Mouse (Mus musculus) erythroblast, embryonic 14.5 days (primary cell): ENCODE measurements at regions not wholly inside any gene's neighbourhood (a gene's known extent, or its start where the extent isn't known, plus 50 kb on each side); places are given as distances from the start of the nearest gene placed in this dataset.

Source experiments
- H3K27me3 ChIP-seq: 2 replicates; pipeline ENCODE4 v1.6.1; 2012; ENCODE audit warnings: inconsistent platforms; ENCODE audit not compliant: control insufficient read depth
- H3K36me3 ChIP-seq: 2 replicates; pipeline ENCODE4 v1.6.1; 2012; ENCODE audit warnings: mild to moderate bottlenecking, inconsistent platforms; ENCODE audit not compliant: control insufficient read depth
- H3K4me1 ChIP-seq: 2 replicates; pipeline ENCODE4 v1.6.1; 2012; ENCODE audit warnings: inconsistent platforms; ENCODE audit not compliant: control insufficient read depth
- H3K4me3 ChIP-seq: replicated peaks from 2 replicates; pipeline ENCODE3; 2012; ENCODE audit warnings: moderate library complexity, mild to moderate bottlenecking, inconsistent platforms
- H3K9me3 ChIP-seq: 2 replicates; pipeline ENCODE4 v1.6.1; 2012; ENCODE audit warnings: low read length, inconsistent platforms, mixed read lengths; ENCODE audit not compliant: control insufficient read depth
- GATA1 ChIP-seq: IDR thresholded peaks from 2 replicates; pipeline ENCODE4 v1.6.1; 2012; ENCODE audit warnings: low read length, inconsistent platforms, mixed read lengths
- TAL1 ChIP-seq: IDR thresholded peaks from 3 replicates; pipeline ENCODE4 v1.6.1; 2012; ENCODE audit warnings: low read length, inconsistent platforms, mixed read lengths

DNA sequence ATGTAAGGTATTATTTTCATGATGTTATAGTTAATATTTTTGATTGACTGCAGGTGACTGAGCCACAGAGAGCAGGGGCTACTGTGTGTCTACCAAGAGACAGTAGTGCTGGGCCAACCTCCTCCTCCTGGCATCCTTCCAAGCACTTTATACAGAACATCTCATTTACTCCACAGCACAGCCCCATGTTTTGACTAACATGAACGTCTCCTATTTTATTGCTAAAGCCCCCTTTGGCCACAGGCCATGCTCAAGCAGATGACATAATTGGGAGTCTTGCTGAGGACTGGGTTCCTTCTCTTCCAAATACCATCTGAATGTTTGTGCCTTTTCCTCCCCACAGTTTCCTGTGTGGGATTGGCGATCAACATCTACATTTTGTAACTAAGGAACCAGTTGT, 211.5 kb upstream of the F930015N05Rik start:
- Histone ChIP-seq H3K36me3 (no peaks in the 10 kb centered on the region), H3K27me3 (no peaks in the 10 kb centered on the region), H3K9me3 (no peaks in the 10 kb centered on the region), H3K4me3 (no peak overlapping the region), H3K4me1 (no peaks in the 10 kb centered on the region)
- TF ChIP-seq GATA1 (no peak), TAL1 (no peak)

DNA sequence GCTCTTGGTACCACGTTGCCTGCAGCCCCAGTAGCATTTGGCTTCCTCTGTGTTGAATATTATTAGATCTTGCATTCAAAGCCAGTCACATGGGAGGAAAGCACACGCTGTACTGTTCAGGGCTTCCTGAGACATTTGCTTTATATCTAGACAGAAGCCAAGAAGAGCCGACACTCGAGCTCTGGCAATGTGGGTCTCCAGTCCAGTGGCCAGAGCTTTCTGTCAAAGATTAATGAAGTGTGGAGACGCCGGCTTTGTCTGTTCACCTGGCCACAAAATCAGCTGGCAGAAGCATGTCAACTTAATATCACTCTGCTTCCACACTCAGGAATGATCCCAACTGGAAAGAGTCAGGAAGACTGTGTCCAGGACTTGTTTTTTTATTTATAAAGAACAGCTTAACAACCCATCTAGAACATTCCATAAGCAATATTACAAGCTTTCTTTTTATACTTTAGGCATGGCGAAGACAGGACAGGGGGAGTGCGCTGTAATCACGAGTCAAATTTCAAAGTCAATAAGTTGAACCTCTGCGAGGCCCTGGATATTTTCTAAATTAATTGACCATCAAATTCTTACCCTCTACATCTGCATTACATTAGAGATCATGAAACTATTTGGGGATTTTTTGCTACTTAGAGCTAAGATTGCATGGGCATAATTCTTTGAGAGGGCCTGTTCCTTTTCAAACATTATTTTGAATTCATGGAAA, 214.3 kb upstream of the F930015N05Rik start:
- no peak for TF ChIP-seq TAL1
- no peak for TF ChIP-seq GATA1
- Histone ChIP-seq H3K9me3 (no peaks in the 10 kb centered on the region), H3K27me3 (no peaks in the 10 kb centered on the region), H3K4me1 (no peaks in the 10 kb centered on the region), H3K36me3 (no peaks in the 10 kb centered on the region), H3K4me3 (no peak overlapping the region)

DNA sequence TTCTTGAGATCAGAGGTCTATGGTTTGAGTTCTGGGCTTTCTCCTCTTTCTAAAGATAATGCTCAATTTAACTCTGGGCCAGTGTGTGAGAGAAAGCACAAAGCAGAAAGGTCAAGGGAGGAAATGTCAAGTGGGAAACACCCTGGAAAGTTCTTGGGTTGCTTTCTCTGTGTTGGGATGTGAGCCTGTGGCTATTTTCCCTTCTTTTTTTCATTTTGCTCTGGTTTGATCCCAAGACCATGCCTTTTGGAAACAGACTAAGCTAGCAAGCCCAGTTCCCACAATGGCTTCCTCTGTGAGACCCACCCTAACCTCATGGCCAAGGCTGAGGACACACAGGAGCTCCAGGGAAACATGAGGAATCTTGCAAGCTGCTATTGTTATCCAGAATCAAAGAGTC, 216.4 kb upstream of the F930015N05Rik start:
- TF ChIP-seq TAL1 (no peak), GATA1 (no peak)
- Histone ChIP-seq H3K27me3 (no peaks in the 10 kb centered on the region), H3K4me3 (no peak overlapping the region)

DNA sequence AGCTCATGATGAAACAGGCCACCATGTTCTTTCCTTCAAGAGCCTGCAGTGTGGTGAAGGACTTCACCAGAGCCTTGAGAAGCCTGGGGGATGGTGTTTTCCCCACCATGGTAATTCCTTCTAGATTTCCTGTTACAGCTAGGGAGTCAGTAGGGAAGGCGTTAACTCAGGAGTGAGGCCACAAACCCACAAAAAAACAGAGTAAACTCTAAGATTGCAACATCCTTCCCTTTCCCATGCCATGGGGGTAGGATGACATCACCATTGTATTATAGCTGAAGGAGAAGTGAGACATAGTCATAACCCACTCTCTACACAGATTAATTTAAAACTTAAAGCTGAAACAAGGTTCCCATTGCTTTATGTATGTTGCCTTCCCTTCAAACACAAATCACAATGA, 218.7 kb upstream of the F930015N05Rik start:
- TF ChIP-seq TAL1 (no peak), GATA1 (no peak)
- H3K27me3 ChIP-seq: no peaks in the 10 kb centered on the region
- H3K36me3 ChIP-seq: no peaks in the 10 kb centered on the region
- no peaks in the 10 kb centered on the region for H3K4me1 ChIP-seq
- H3K4me3 ChIP-seq: no peak overlapping the region
- no peaks in the 10 kb centered on the region for H3K9me3 ChIP-seq

More for the DNA sequence above, 216.4 kb upstream of the F930015N05Rik start:
- Histone ChIP-seq H3K9me3 (no peaks in the 10 kb centered on the region), H3K4me1 (no peaks in the 10 kb centered on the region), H3K36me3 (no peaks in the 10 kb centered on the region)

DNA sequence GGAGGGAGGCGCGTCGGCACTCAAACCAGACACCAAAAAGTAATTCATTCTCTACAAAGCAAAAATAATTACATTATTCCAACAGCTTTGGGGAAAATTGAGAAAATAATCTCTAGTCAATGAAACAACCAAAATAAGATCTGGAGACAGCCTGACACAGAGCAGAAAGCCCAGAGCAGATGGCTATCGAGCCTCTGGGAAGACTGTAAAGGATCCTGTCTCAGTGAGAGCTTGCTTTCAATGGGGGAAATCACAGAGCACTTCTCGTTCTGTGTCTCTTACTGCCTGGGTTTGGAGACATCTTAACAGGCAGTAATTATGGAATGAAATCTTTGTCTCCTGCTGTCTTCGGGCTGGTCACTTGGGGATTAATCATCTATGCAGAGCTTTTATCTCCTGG, 226.7 kb upstream of the F930015N05Rik start:
- Histone ChIP-seq H3K27me3 (no peaks in the 10 kb centered on the region), H3K36me3 (no peaks in the 10 kb centered on the region), H3K4me3 (no peak overlapping the region), H3K9me3 (no peaks in the 10 kb centered on the region), H3K4me1 (no peaks in the 10 kb centered on the region)
- no peak for TF ChIP-seq GATA1
- TF ChIP-seq TAL1: no peak

DNA sequence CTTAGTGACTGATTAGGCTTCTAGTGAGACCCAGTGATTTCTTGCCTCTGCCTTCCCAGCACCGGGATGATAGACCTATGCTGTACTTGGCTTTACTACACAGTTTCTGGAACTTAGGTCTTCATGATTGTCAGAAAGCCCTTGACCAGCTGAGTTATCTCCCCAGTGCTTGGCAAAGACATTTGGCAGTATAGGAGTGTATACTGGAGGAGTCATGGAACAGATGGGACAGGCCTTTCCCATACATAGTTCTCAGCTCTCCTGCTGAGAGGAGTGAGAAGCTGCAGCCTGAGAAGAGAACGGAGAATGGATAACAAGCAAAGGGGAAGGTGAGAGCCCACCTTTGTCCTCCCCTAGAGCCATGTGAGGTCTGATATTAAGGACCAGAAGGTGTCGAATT, 230.6 kb upstream of the F930015N05Rik start:
- H3K9me3 ChIP-seq: no peaks in the 10 kb centered on the region; the same call in 1 of the 2 replicates
- no peaks in the 10 kb centered on the region for H3K36me3 ChIP-seq
- no peaks in the 10 kb centered on the region for H3K4me1 ChIP-seq
- no peak overlapping the region for H3K4me3 ChIP-seq
- TF ChIP-seq GATA1: no peak
- TF ChIP-seq TAL1: no peak
- no peaks in the 10 kb centered on the region for H3K27me3 ChIP-seq

DNA sequence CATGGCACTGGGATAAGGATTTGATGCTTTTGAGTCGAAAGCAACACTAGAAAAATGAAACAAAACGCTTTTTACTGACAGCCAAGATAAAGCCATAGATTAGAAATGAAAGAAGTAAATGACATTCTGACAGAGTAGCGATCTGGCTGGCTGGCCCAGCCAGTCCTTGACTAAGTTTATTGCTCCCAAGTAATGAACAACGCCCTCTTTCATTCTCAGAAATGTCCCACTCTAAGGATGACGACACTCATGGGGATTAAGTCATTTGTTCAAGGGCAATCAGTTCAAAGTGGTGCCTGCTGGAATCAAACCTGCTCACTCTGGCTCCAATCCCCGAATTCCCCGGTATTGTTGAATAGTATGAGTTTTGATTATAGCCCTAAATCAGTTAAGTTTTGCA, 231.1 kb upstream of the F930015N05Rik start:
- no peak for TF ChIP-seq GATA1
- TF ChIP-seq TAL1: no peak
- H3K4me3 ChIP-seq: no peak overlapping the region
- no peaks in the 10 kb centered on the region; the same call in 1 of the 2 replicates for H3K9me3 ChIP-seq

DNA sequence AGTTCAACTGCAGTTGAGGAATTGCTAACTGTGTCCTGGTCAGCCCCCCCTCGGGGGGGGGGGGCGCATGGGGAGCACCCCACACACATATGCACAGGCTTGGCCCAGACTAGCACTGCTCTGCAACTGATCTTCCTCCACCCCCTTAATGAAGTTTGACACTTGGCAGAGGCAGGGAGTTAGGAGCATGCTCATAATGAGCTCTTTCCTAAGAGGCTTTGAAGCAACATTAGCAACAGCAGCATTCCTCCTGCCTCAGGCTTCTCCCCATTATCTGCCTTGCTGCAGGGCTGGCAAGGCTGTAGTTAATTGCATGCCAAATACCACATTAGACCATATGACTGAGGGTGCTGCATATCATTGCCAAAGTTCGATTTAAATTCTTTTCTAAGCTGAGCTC, 235.4 kb upstream of the F930015N05Rik start:
- TF ChIP-seq TAL1: no peak
- TF ChIP-seq GATA1: no peak

More for the DNA sequence above, 231.1 kb upstream of the F930015N05Rik start:
- no peaks in the 10 kb centered on the region for H3K27me3 ChIP-seq
- no peaks in the 10 kb centered on the region for H3K36me3 ChIP-seq
- no peaks in the 10 kb centered on the region for H3K4me1 ChIP-seq

DNA sequence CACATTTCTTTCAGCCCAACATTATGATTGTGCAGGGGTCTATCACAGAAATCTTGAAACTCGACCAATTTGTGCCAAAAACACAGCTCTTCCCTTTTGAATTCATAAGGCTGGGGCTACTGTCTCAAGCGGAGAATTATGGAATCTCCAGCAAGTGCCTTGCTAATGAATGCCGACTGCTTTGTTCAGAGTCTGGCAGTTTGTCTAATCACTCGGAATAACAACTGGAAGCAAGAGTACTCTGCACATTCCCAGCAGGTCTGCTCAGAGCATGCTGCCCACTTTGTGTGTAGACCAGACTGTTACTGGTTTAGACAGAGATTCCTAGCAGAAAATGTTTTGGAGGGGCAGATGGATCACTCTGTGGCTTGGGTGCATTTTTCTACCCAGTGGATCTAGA, 237.1 kb upstream of the F930015N05Rik start:
- Histone ChIP-seq H3K4me3 (no peak overlapping the region), H3K4me1 (no peaks in the 10 kb centered on the region), H3K27me3 (no peaks in the 10 kb centered on the region), H3K9me3 (peaks cover 6% of the 10 kb centered on the region), H3K36me3 (no peaks in the 10 kb centered on the region)
- TF ChIP-seq GATA1 (no peak), TAL1 (no peak)

More for the DNA sequence above, 235.4 kb upstream of the F930015N05Rik start:
- Histone ChIP-seq H3K9me3 (peaks cover 4% of the 10 kb centered on the region), H3K4me3 (no peak overlapping the region), H3K4me1 (no peaks in the 10 kb centered on the region), H3K36me3 (no peaks in the 10 kb centered on the region), H3K27me3 (no peaks in the 10 kb centered on the region)

DNA sequence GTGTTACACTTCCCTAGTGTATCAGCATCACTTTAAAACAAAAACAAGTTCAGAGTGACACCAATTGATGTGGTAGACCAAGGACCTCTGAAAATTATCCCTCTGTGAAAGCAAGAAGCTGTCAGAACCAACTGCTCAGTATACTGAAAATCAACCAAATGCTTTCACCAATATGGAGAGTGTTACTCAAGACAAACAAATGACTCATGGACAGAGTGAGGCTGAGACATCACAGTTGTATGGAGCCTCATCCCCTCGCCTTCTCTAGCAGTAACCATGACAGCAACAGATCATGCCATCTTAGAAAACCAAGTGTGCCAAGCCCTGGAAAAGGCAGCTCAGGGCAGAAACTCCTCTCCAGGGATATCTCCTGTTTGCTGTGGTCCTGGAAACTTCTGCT, 267.3 kb upstream of the F930015N05Rik start:
- TF ChIP-seq GATA1 (no peak), TAL1 (no peak)
- Histone ChIP-seq H3K9me3 (no peaks in the 10 kb centered on the region), H3K4me3 (no peak overlapping the region), H3K27me3 (no peaks in the 10 kb centered on the region), H3K4me1 (no peaks in the 10 kb centered on the region), H3K36me3 (no peaks in the 10 kb centered on the region)
